Mouse (Mus musculus) skeletal muscle tissue, adult 2 months (tissue): ENCODE measurements at regions not wholly inside any gene's neighbourhood (a gene's known extent, or its start where the extent isn't known, plus 50 kb on each side); places are given as distances from the start of the nearest gene placed in this dataset.

ENCODE experiments used
- DNase-seq: peaks from one replicate; pipeline ENCODE4 v3.0.0-alpha.2; 2012; ENCODE audit warnings: low read depth, low spot score

DNA sequence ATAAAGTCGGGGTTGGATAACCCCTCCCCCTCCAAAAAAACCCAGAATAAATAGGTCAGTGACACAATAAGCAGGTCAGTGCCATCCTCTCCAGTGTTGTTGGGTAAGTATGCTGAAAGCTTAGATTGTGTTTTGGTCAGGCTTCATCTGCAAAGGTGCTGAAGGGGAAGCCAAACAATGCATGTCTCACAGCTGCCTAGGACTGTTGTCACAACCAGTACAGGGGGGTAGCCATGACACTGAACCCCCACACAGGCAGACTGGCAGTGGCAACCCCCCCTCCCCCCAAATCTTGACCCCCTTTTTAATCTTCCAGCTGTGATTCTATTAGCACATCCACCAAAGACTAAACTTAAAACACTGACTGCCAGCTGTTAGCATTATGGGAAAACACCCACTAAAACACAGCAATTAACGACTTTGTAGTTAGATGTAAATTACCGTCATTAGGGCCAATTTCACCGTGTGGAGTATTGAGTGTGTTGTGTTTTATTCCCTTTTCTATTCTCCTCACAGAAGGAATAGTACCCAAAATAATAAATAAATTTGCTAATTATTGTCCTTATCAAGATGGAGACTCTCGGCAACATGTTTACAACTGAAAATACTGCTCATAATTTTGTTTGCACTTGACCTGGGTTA, 105.5 kb upstream of the Ufm1 start:
- no peak for DNase-seq

DNA sequence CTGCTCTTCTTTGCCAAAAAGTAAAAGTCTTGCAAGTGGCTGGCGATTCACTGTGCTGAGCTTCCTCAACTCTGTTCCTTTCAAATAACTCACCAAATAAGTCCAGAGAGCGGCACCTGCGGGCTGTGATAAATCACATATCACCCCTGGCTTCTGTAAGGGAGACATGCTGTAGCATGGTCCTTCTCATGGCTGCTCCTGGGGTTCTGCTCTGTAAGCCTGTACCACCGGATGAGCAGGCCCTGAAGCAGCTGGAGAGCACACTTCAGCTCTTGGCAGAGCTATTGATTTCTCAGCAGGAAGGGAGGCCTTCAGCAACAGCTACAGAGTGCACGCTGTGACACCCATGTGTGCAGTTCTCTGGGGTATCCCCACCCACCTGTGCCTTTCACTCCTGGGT, 101.5 kb upstream of the Ufm1 start:
- no peak for DNase-seq

GRCm38 (mm10) chr3:53953801-53954200, 90.2 kb upstream of the Ufm1 start:
- DNase-seq, result no peak

- DNase-seq, result no peak
Observed at GRCm38 (mm10) chr3:53939684-53940189, 76.1 kb upstream of the Ufm1 start.

DNA sequence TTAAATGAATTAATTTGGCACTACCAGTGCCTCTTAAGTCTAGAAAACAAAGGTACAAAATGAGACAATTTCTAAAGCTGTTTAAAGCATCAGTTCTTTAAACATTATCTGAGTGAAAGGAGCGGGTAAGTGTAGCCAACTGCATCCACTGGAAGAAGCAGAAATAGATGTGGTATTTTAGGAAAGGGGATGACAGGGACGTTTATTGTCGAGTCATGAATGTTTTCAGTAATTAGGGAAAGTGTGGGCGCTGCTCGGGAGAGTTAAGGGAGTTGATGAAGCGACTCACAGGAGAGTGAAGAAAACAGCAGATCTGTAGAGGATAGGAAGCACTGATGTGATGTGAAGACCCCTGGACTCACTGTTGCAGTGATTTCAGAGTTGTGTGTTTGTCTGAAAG, 68.1 kb upstream of the Ufm1 start:
- DNase-seq, result no peak

- no peak for DNase-seq
Observed at GRCm38 (mm10) chr3:53919941-53920340, 56.3 kb upstream of the Ufm1 start.

- DNase-seq, result no peak
Observed at GRCm38 (mm10) chr3:53919541-53919940, 55.9 kb upstream of the Ufm1 start.

DNA sequence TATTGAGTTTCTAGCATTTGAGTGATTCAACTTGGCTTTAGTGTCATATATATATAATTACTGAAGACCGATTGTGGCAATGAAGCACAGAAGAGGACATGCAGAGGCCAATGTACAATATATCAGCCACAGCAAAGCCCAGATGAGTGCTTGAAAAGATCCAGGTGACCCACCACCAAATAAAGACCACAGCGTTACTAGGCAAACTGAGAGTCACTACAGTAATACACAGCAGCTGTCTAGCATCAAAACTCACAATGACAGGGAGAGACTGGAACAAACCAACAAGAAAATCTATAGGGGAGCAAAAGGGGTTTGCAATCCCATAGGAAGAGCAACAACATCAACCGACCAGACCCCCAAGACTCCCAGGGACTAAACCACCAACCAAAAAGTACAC, 54.3 kb upstream of the Ufm1 start:
- no peak for DNase-seq

DNA sequence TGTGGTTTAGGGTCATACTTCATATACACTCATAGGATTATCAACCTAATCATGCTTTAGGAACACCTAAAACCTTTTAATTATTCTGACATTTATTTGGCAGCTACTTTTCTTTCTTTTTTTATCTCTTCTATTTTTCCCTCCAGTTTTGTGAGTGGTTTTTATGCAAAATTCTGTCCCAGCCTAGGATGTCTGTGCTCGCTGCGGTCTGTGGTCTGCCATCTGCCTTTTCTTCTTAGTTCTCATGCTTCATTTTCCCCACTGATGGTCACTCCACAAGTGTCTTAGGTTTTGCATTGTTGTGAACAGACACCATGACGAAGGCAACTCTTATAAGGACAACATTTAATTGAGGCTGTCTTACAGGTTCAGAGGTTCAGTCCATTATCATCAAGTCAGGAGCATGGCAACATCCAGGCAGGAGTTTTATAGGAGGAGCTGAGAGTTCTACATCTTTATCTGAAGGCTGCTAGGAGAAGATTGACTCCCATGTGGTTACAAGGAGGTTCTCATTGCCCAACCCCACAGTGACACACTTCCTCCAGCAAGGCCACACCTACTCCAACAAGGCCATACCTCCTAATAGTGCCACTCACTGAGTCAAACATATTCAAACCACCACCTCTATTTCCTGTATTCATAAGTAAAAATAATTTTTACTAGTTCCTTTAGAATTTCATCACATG, 50.5 kb upstream of the Ufm1 start:
- no peak for DNase-seq
